Mouse (Mus musculus) olfactory bulb, adult 2 months (tissue): ENCODE results near the gene Copa.

Experiments
- CTCF ChIP-seq: fragments of 200-500 bp; IDR thresholded peaks from 2 replicates; pipeline ENCODE4 v1.5.1; 2012; ENCODE audit warnings: low read depth, mild to moderate bottlenecking, low read length, moderate library complexity; ENCODE audit not compliant: insufficient read depth
- POLR2A ChIP-seq: fragments of 200-500 bp; IDR thresholded peaks from 2 replicates; pipeline ENCODE4 v1.6.1; 2012; ENCODE audit warnings: mild to moderate bottlenecking, low read depth, low read length, moderate library complexity; ENCODE audit not compliant: insufficient read depth

- no peak for TF ChIP-seq POLR2A
- no peak for TF ChIP-seq CTCF
These were observed 17.7 kb upstream of the Copa start for GRCm38 (mm10) chr1:172064613-172065141.
